Mouse (Mus musculus): Measurements from ENCODE around the gene Klk10.

Klk10 gene

DNA sequence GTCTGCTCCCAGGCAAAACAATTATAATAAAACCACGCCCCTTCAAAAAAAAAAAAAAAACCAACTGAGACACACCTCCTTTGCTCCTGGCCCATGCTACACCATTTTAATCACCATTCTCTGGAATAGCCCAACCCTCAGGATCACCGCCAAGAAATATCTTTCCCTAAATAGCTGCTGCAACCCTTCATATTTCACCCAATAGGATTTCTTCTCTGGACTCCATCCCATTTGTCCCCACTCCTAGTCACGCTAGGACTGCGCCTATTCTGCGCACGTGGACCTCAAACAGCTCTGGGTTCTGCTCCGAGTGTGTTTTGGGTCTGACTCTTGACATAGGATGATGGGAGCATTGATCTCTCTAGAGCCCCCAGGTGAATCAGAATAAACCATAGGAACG lies 15.5 kb downstream of the Klk10 start:
- no peak for ATAC-seq (ENCODE audit: low TSS enrichment)

DNA sequence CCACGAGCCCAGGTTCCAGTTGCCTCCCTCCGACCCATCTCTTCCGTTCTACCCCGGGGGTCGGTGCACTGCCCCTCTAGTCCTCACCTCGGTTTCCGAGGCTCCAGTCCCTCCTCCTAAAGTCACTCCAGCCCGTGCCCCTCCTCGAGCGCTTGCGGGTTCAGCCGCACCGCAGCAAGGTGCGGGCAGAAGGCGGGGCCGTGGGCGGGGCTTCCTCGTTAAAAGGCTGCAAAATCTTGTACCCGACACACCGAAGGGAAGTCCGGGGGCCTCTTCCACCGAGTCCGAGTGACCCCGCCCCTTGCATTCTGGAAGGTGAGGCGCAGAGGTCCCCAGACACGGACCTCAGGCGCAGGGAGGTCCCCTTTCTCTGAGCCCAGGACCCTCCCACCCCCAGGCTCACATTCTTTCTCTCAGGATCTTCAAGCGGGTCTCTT lies 16.5 kb downstream of the Klk10 start, which contains the start of gene Klk8:
Gene Klk8 (plus strand): TSS at position 245 of the 437 bp plus-strand sequence.
- ATAC-seq (ENCODE audit: low TSS enrichment): peak; percentile 34; the same call in 1 of the 2 replicates

- ATAC-seq (ENCODE audit: low TSS enrichment): no peak
Observed at GRCm38 (mm10) chr7:43797844-43798462, 17.1 kb downstream of the Klk10 start.

DNA sequence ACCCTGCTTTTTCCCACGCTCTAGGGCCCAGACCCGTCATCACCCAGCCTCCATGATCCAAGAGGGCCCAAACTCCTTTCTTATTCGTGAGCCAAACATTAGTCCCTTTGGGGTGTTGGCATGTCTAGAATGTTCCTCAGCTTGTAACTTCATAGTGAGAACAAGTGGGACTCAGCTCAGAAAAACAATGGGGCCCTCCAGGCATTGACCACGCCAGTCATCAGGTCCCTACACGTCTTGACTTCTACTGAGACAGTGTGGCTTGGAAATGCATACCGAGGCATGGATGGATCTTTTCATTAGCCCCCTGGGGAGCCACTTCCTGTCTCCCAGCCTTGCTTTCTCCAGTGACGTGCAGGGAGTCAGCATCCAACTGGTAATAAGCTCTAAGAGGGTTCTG lies 19.0 kb downstream of the Klk10 start:
- ATAC-seq (ENCODE audit: low TSS enrichment): no peak

DNA sequence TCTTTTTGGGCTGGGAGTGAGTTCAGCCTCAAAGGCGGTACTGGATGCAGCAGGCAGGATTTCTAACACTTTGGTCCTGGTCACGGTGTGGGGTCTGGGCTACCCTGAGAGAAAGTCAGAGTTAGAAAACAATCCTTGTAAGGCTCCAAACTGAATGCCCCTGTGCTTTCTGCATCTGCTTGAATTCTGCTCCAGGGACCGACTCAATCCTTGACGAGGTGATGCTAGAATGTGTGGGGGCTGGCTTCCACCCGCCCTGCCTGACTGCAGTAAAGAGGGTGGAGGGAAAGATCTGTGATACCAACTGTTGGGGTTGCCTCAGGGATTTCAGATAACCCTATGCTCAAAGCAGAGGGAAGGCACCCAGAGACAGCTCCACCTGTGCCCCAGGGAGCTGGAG lies 30.2 kb downstream of the Klk10 start, which contains the start of gene Klk7:
Gene Klk7 (plus strand): TSS at position 301 of the 400 bp plus-strand sequence.
- no peak for ATAC-seq (ENCODE audit: low TSS enrichment)

DNA sequence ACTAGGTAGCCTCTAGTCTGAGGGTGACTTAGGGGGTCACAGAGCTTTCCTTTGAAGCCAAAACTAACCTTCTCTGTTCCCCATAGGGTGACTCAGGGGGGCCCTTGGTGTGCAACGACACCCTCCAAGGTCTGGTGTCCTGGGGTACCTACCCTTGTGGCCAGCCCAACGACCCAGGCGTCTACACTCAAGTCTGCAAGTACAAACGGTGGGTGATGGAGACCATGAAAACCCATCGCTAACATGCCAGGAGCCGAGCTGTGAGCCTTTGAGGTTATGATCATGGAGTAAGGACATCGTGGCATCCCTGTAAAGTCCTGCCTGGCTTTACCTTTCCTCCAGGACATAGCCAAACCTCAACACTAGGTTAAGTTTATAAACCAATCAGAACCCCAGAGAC lies 34.4 kb downstream of the Klk10 start:
- ATAC-seq (ENCODE audit: low TSS enrichment): no peak

DNA sequence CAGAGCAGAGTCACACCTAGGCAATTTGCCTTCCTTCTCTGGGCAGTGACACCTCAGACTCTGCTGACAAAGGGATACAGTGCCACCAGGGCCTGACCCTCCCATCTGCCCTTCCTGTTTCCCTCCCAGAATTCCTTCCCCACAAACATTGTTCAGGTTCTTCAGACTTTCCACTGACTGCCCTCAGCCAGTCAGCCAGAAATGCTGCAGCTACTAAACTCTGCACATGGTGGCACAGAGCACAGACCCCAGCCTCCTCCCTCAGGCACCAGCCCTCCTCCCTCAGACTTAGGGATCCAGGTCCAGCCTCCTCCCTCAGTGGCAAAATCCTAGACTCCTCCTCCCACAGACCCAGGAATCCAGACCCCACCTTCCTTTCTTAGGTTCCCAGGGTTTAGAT lies 35.9 kb downstream of the Klk10 start:
- ATAC-seq (ENCODE audit: low TSS enrichment): no peak

DNA sequence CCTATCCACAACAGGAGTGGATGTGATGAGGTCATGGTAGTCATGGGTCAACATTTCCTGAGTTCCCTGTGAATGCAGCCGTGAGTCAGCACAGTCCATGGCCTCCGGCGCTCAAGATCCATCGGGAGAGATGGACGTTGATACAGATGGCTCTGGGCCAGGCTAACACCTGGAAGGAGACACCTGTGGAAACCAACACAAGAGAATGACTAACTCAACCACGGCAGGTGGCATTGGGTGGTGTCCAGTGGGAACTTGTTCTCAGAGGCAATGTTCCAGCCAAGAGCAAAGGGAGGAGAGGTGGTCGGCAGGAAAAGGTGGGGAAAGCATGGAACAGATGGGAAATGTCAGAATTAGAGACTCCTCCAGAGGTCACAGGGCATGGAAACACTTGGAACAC lies 40.7 kb downstream of the Klk10 start:
- ATAC-seq (ENCODE audit: low TSS enrichment): no peak

DNA sequence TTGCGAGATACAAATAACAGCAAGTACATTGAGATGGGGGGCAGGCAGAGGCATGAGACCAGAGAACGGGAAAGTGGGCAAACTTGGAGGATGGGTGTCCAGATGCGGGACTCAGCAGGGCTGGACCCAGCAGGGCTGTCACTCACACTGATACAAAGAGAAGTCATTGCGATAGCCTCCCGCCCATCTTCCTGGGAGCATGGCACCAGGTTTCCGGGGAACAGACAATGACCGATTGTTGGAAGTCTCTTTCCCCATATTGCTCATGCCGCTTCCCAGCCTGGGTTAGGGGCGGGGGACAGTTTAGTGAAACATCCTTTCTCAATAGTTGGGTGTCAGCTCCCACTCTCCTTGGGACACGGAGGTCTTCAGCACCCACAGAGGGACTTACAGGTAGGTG lies 43.4 kb downstream of the Klk10 start, which contains the start of gene Klk6:
Gene Klk6 (plus strand): TSS at position 301 of the 400 bp plus-strand sequence.
- no peak for ATAC-seq (ENCODE audit: low TSS enrichment)

DNA sequence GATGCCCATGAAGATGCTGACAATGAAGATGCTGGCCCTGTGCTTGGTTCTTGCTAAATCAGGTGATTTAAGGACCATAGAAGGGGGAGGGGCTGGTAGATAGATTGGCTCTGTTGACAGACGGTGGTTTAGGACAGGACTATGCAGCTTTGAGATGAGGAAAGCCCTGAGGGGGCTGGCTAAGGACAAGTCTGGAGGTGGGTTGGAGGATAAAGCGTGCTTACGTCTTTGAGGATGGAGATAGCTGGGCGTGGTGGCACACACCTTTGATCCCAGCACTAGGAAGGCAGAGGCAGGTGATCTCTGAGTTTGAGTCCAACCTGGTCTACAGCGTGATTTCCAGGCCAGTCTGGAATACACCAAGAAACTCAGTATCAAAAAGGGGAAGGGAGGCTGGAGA lies 45.2 kb downstream of the Klk10 start:
- no peak for ATAC-seq (ENCODE audit: low TSS enrichment)

DNA sequence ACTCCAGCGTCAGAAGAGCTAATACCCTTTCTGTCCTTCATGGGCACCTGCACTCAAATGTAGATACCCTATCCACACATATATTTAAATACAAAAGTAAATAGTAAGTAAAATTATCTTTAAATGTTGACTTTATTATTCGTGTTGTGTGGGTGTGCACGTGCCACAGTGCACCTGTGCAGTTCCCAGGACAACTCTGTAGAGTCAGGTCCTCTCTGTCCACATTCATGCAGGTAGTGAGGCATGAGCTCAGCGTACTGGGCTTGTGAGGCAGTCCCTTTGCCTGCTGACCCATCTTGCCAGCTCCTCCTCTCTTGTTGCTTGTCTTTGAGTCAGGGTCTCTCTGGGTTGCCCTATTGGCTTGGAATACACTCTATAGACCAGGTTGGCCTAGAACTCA lies 46.9 kb downstream of the Klk10 start:
- ATAC-seq (ENCODE audit: low TSS enrichment): no peak

- ATAC-seq (ENCODE audit: low TSS enrichment): no peak
Observed at GRCm38 (mm10) chr7:43829006-43829405, 48.2 kb downstream of the Klk10 start.
